In genomic region chr5:115142166-115142697, GRCm38 (mm10) we compare ENCODE assay signal across 36 mouse cellular contexts. TPM values are rescaled to one million over a fixed set of nuclear protein-coding genes. Genes with fewer than 3 reads are reported as not detected.
"Had no signal": no experiment of that assay in that cellular context is flagged by ENCODE, and none has a peak within 500 bp of the region (broad histone marks: within the 10 kb centered on the region; RNA-seq: fewer than 3 reads in every experiment).

No protein-coding gene starts in this region.

- H3K27ac ChIP-seq: heart, embryonic 10.5 days; hindbrain, embryonic 10.5 days; hindbrain, embryonic 12.5 days; hindbrain, embryonic 14.5 days; intestine, embryonic 15.5 days; limb, embryonic 13.5 days; limb, embryonic 15.5 days; liver, embryonic 12.5 days; liver, embryonic 14.5 days had no signal

- ATAC-seq: hindbrain, embryonic 16.5 days; inflammation-experienced regulatory T-cells, adult 6 months; intestine, embryonic 15.5 days; liver, embryonic 12.5 days had no signal

- H3K27me3 ChIP-seq: heart, embryonic 12.5 days; intestine, embryonic 15.5 days; limb, embryonic 13.5 days; limb, embryonic 15.5 days had no signal

- H3K4me1 ChIP-seq: hindbrain, embryonic 12.5 days; intestine, embryonic 15.5 days; limb, embryonic 13.5 days; limb, embryonic 15.5 days; liver, embryonic 12.5 days had no signal

- H3K9me3 ChIP-seq: heart, embryonic 10.5 days; heart, embryonic 12.5 days; hindbrain, embryonic 10.5 days; hindbrain, embryonic 12.5 days; intestine, embryonic 15.5 days; limb, embryonic 13.5 days; limb, embryonic 15.5 days; liver, embryonic 12.5 days had no signal

- DNase-seq: gastrocnemius, postnatal 14 days; gastrocnemius, postnatal 36 days; heart, postnatal 10 days; heart, postnatal 4 days; kidney, adult 11 months; kidney, adult 2 months; kidney, postnatal 14 days; kidney, postnatal 36 days; layer of hippocampus, adult 9-11 months; layer of hippocampus, postnatal 36 days; left cerebral cortex, postnatal 4 days had no signal

- H3K4me2 ChIP-seq: heart, embryonic 12.5 days; hindbrain, embryonic 12.5 days; hindbrain, embryonic 14.5 days; intestine, embryonic 15.5 days; limb, embryonic 13.5 days; limb, embryonic 15.5 days; liver, embryonic 12.5 days had no signal

- H3K9ac ChIP-seq: heart, embryonic 12.5 days; hindbrain, embryonic 12.5 days; hindbrain, embryonic 14.5 days; intestine, embryonic 15.5 days; limb, embryonic 13.5 days; limb, embryonic 15.5 days; liver, embryonic 12.5 days; liver, embryonic 14.5 days had no signal

- H3K4me3 ChIP-seq: heart, embryonic 10.5 days; heart, embryonic 12.5 days; hindbrain, embryonic 10.5 days; hindbrain, embryonic 12.5 days; intestine, embryonic 15.5 days; limb, embryonic 13.5 days; limb, embryonic 15.5 days; liver, embryonic 12.5 days had no signal

RNA-seq across cellular contexts. Expression of gene Gm10401, which starts 44.1 kb away (rescaled TPM):
- total RNA-seq: gastrocnemius, adult 8-10 months; gastrocnemius, postnatal 14 days; gastrocnemius, postnatal 36 days; heart, adult 18-20 months; heart, adult 8-10 months; heart, postnatal 10 days; heart, postnatal 25 days; heart, postnatal 4 days; layer of hippocampus, adult 18-20 months; layer of hippocampus, adult 8-10 months; layer of hippocampus, postnatal 14 days; layer of hippocampus, postnatal 36 days; left cerebral cortex, adult 18-20 months; left cerebral cortex, adult 8-10 months; left cerebral cortex, postnatal 10 days; left cerebral cortex, postnatal 25 days; left cerebral cortex, postnatal 4 days; liver, adult 2 months had no signal
- polyA plus RNA-seq: kidney, adult 2 months had no signal

RNA-seq across cellular contexts. Expression of gene Cabp1, which starts 51.9 kb away (rescaled TPM):
- total RNA-seq: granulocyte monocyte progenitor cell, adult 5-6 weeks had no signal
- polyA plus RNA-seq: inflammation-experienced regulatory T-cells, adult 6 months had no signal
